Mouse (Mus musculus): ENCODE measurements around the gene Abhd17c. TPM values are rescaled to one million over a fixed set of nuclear protein-coding genes. Genes with fewer than 3 reads are reported as not detected.

Gene Abhd17c
- polyA plus RNA-seq, 1 experiment, result 98.3 TPM

- TF ChIP-seq CTCF (IDR thresholded peaks at IDR 0.05; ENCODE audit: insufficient read depth, low read length), result no peak
- TF ChIP-seq POLR2A (IDR thresholded peaks at IDR 0.05; ENCODE audit: borderline replicate concordance, extremely low read depth, low read depth, low read length), result no peak
- WGBS, result 77% methylated on average over 3 of the region's 3 CpGs
- DNase-seq, result no peak
These were observed 36.9 kb downstream of the Abhd17c start for GRCm38 (mm10) chr7:84114775-84115174.

GRCm38 (mm10) chr7:84113035-84113390, 38.7 kb downstream of the Abhd17c start:
- DNase-seq, result no peak
- no peak overlapping the region for H3K4me3 ChIP-seq (replicated peaks; ENCODE audit: extremely low read depth, low read depth, low read length)
- TF ChIP-seq POLR2A (IDR thresholded peaks at IDR 0.05; ENCODE audit: borderline replicate concordance, extremely low read depth, low read depth, low read length), result no peak
- no peak for TF ChIP-seq CTCF (IDR thresholded peaks at IDR 0.05; ENCODE audit: insufficient read depth, low read length)
- 56% methylated on average over 8 of the region's 8 CpGs for WGBS
- H3K4me1 ChIP-seq (ENCODE audit: control insufficient read depth, insufficient read depth, low read length), result peaks cover 26% of the 10 kb centered on the region

More at GRCm38 (mm10) chr7:84114775-84115174, 36.9 kb downstream of the Abhd17c start:
- Histone ChIP-seq H3K4me3 (replicated peaks; ENCODE audit: extremely low read depth, low read depth, low read length) (no peak overlapping the region), H3K4me1 (ENCODE audit: control insufficient read depth, insufficient read depth, low read length) (peaks cover 37% of the 10 kb centered on the region)

GRCm38 (mm10) chr7:84112351-84113034, 39.2 kb downstream of the Abhd17c start:
- DNase-seq, result no peak
- Histone ChIP-seq H3K4me1 (ENCODE audit: control insufficient read depth, insufficient read depth, low read length) (peaks cover 21% of the 10 kb centered on the region), H3K4me3 (replicated peaks; ENCODE audit: extremely low read depth, low read depth, low read length) (no peak overlapping the region)
- WGBS, result 55% methylated on average over 6 of the region's 6 CpGs
- TF ChIP-seq POLR2A (IDR thresholded peaks at IDR 0.05; ENCODE audit: borderline replicate concordance, extremely low read depth, low read depth, low read length) (no peak), CTCF (IDR thresholded peaks at IDR 0.05; ENCODE audit: insufficient read depth, low read length) (no peak)

- TF ChIP-seq CTCF (IDR thresholded peaks at IDR 0.05; ENCODE audit: insufficient read depth, low read length) (no peak), POLR2A (IDR thresholded peaks at IDR 0.05; ENCODE audit: borderline replicate concordance, extremely low read depth, low read depth, low read length) (no peak)
- WGBS, result 52% methylated on average over 10 of the region's 10 CpGs
- Histone ChIP-seq H3K4me1 (ENCODE audit: control insufficient read depth, insufficient read depth, low read length) (peaks cover 20% of the 10 kb centered on the region), H3K4me3 (replicated peaks; ENCODE audit: extremely low read depth, low read depth, low read length) (no peak overlapping the region)
- no peak for DNase-seq
These were observed 39.9 kb downstream of the Abhd17c start for GRCm38 (mm10) chr7:84111716-84112350.

- 77% methylated on average over 1 of the region's 1 CpGs for WGBS
- Histone ChIP-seq H3K4me1 (ENCODE audit: control insufficient read depth, insufficient read depth, low read length) (peaks cover 3% of the 10 kb centered on the region), H3K4me3 (replicated peaks; ENCODE audit: extremely low read depth, low read depth, low read length) (no peak overlapping the region)
- no peak for DNase-seq
- no peak for TF ChIP-seq CTCF (IDR thresholded peaks at IDR 0.05; ENCODE audit: insufficient read depth, low read length)
- TF ChIP-seq POLR2A (IDR thresholded peaks at IDR 0.05; ENCODE audit: borderline replicate concordance, extremely low read depth, low read depth, low read length), result no peak
These were observed 44.8 kb downstream of the Abhd17c start for GRCm38 (mm10) chr7:84106942-84107341.

GRCm38 (mm10) chr7:84102589-84102988, 49.1 kb downstream of the Abhd17c start:
- 92% methylated on average over 1 of the region's 1 CpGs for WGBS

GRCm38 (mm10) chr7:84100672-84101071, 51.0 kb downstream of the Abhd17c start:
- WGBS, result 73% methylated on average over 3 of the region's 3 CpGs
- no peak for DNase-seq
- no peak for TF ChIP-seq CTCF (IDR thresholded peaks at IDR 0.05; ENCODE audit: insufficient read depth, low read length)
- no peak for TF ChIP-seq POLR2A (IDR thresholded peaks at IDR 0.05; ENCODE audit: borderline replicate concordance, extremely low read depth, low read depth, low read length)
- Histone ChIP-seq H3K4me3 (replicated peaks; ENCODE audit: extremely low read depth, low read depth, low read length) (no peak overlapping the region), H3K4me1 (ENCODE audit: control insufficient read depth, insufficient read depth, low read length) (no peaks in the 10 kb centered on the region)

More at GRCm38 (mm10) chr7:84102589-84102988, 49.1 kb downstream of the Abhd17c start:
- Histone ChIP-seq H3K4me3 (replicated peaks; ENCODE audit: extremely low read depth, low read depth, low read length) (no peak overlapping the region), H3K4me1 (ENCODE audit: control insufficient read depth, insufficient read depth, low read length) (no peaks in the 10 kb centered on the region)
- TF ChIP-seq CTCF (IDR thresholded peaks at IDR 0.05; ENCODE audit: insufficient read depth, low read length) (no peak), POLR2A (IDR thresholded peaks at IDR 0.05; ENCODE audit: borderline replicate concordance, extremely low read depth, low read depth, low read length) (no peak)
- no peak for DNase-seq

- 93% methylated on average over 1 of the region's 1 CpGs for WGBS
- H3K4me1 ChIP-seq (ENCODE audit: control insufficient read depth, insufficient read depth, low read length), result no peaks in the 10 kb centered on the region
- no peak for DNase-seq
- TF ChIP-seq CTCF (IDR thresholded peaks at IDR 0.05; ENCODE audit: insufficient read depth, low read length) (no peak), POLR2A (IDR thresholded peaks at IDR 0.05; ENCODE audit: borderline replicate concordance, extremely low read depth, low read depth, low read length) (no peak)
- H3K4me3 ChIP-seq (replicated peaks; ENCODE audit: extremely low read depth, low read depth, low read length), result no peak overlapping the region
These were observed 53.6 kb downstream of the Abhd17c start for GRCm38 (mm10) chr7:84098098-84098497.

GRCm38 (mm10) chr7:84096501-84096900, 55.2 kb downstream of the Abhd17c start:
- no peak for DNase-seq
- no peak overlapping the region for H3K4me3 ChIP-seq (replicated peaks; ENCODE audit: extremely low read depth, low read depth, low read length)
- TF ChIP-seq CTCF (IDR thresholded peaks at IDR 0.05; ENCODE audit: insufficient read depth, low read length), result no peak
- TF ChIP-seq POLR2A (IDR thresholded peaks at IDR 0.05; ENCODE audit: borderline replicate concordance, extremely low read depth, low read depth, low read length), result no peak
- no peaks in the 10 kb centered on the region for H3K4me1 ChIP-seq (ENCODE audit: control insufficient read depth, insufficient read depth, low read length)
- WGBS, result 45% methylated on average over 6 of the region's 6 CpGs

GRCm38 (mm10) chr7:84090793-84091192, 60.9 kb downstream of the Abhd17c start:
- H3K4me1 ChIP-seq (ENCODE audit: control insufficient read depth, insufficient read depth, low read length), result peaks cover 5% of the 10 kb centered on the region
- no peak for DNase-seq
- no peak for TF ChIP-seq POLR2A (IDR thresholded peaks at IDR 0.05; ENCODE audit: borderline replicate concordance, extremely low read depth, low read depth, low read length)
- TF ChIP-seq CTCF (IDR thresholded peaks at IDR 0.05; ENCODE audit: insufficient read depth, low read length), result no peak
- no peak overlapping the region for H3K4me3 ChIP-seq (replicated peaks; ENCODE audit: extremely low read depth, low read depth, low read length)
- 54% methylated on average over 4 of the region's 4 CpGs for WGBS

All from lung, adult 2 months (tissue).